20 mouse cellular contexts compared by ENCODE assay signal in the genomic region with DNA sequence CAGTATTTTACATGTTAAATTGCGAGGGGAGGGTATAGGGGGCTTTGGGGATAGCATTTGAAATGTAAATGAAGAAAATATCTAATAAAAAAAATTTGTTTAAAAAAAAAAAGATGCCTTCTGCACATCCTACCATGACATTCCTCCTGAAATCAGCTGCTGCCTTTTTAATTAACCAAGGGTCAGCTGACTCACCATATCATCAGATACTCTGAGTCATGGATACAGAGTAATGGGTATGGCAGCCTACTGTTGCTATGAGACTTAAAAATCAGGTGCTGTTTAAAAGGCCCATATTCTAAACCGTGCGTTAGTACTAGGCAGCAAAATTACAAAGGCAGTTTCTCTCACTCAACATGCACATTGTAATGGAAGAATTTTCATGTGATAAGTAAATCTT. TPM values are rescaled to one million over a fixed set of nuclear protein-coding genes. Genes with fewer than 3 reads are reported as not detected.
A peak's percentile ranks its signal among the peaks of the same experiment; 100 is the strongest.
DNase-seq lines count a peak whose midpoint lies in the region; TF ChIP-seq lines count a peak whose summit lies in the region.
"Had no signal": no experiment of that assay in that cellular context is flagged by ENCODE, and none has a peak within 500 bp of the region (broad histone marks: within the 10 kb centered on the region; RNA-seq: fewer than 3 reads in every experiment).

No protein-coding gene starts in this region.

- H3K4me3 ChIP-seq in C2C12 (ENCODE audit: insufficient read depth, poor library complexity, severe bottlenecking) (no peak overlapping the region), myocyte (no peak overlapping the region)
- H3K4me3 ChIP-seq: embryonic facial prominence, embryonic 10.5 days; embryonic facial prominence, embryonic 12.5 days; forebrain, embryonic 13.5 days; forebrain, embryonic 15.5 days had no signal

- DNase-seq in NIH3T3 (ENCODE audit: low read depth), result peak; percentile 18
- no peak for DNase-seq in ovary, postnatal 10 days (ENCODE audit: low spot score)
- DNase-seq in gastrocnemius, adult 18-20 months (ENCODE audit: low spot score), result no peak
- DNase-seq in embryo, embryonic 11 days, result no peak
- DNase-seq: adrenal gland, adult 8-10 months; adrenal gland, postnatal 14 days; adrenal gland, postnatal 36 days; B cell, adult 2 months; cerebellum, adult 11-12 months; cerebellum, adult 2 months; cerebellum, adult 9-10 months; cerebellum, postnatal 10 days; cerebellum, postnatal 36 days; forebrain, postnatal 0 days had no signal

- no peaks in the 10 kb centered on the region for H3K79me3 ChIP-seq in C2C12 (ENCODE audit: low read depth)

- H3K27me3 ChIP-seq in C2C12 (ENCODE audit: control insufficient read depth, insufficient read depth, insufficient read length) (no peaks in the 10 kb centered on the region), myocyte (ENCODE audit: control insufficient read depth, insufficient read depth, insufficient read length) (no peaks in the 10 kb centered on the region)
- H3K27me3 ChIP-seq: embryonic facial prominence, embryonic 12.5 days; forebrain, embryonic 13.5 days; forebrain, embryonic 15.5 days had no signal

- H3K79me2 ChIP-seq in C2C12 (ENCODE audit: control insufficient read depth, insufficient read depth) (no peaks in the 10 kb centered on the region), myocyte (ENCODE audit: control insufficient read depth, insufficient read depth) (no peaks in the 10 kb centered on the region)

- H3K4me2 ChIP-seq in myocyte (ENCODE audit: low read depth), result no peak overlapping the region
- H3K4me2 ChIP-seq: embryonic facial prominence, embryonic 12.5 days; forebrain, embryonic 13.5 days; forebrain, embryonic 15.5 days had no signal

- H3K36me3 ChIP-seq in C2C12 (ENCODE audit: control insufficient read depth, insufficient read depth), result no peaks in the 10 kb centered on the region
- H3K36me3 ChIP-seq in myocyte (ENCODE audit: control insufficient read depth, insufficient read depth), result no peaks in the 10 kb centered on the region
- H3K36me3 ChIP-seq: embryonic facial prominence, embryonic 10.5 days; embryonic facial prominence, embryonic 12.5 days; forebrain, embryonic 15.5 days had no signal

- H3ac ChIP-seq in C2C12 (ENCODE audit: control insufficient read depth, insufficient read length, low read depth), result no peak overlapping the region
- H3ac ChIP-seq in myocyte (ENCODE audit: control insufficient read depth, insufficient read length), result no peak overlapping the region

- no peak for TF ChIP-seq POLR2A in myocyte (IDR thresholded peaks at IDR 0.05; ENCODE audit: insufficient read length, low read depth)

- no peak for TF ChIP-seq CTCF in C2C12 (IDR thresholded peaks at IDR 0.05; ENCODE audit: control insufficient read depth, insufficient read depth, insufficient read length)

TF ChIP-seq in C2C12, 6 proteins besides CTCF, POLR2A, EP300 and RAD21:
- TF ChIP-seq USF1 (IDR thresholded peaks at IDR 0.05; ENCODE audit: low read depth) (peak; percentile 81), CEBPB (IDR thresholded peaks at IDR 0.05; ENCODE audit: low read depth) (no peak), MAX (IDR thresholded peaks at IDR 0.05) (no peak), MYOD1 (IDR thresholded peaks at IDR 0.05; ENCODE audit: control insufficient read depth, insufficient read length, low read depth) (peak; percentile 17), FOSL1 (IDR thresholded peaks at IDR 0.05; ENCODE audit: insufficient read depth, low read length, poor library complexity, severe bottlenecking) (peak; percentile 31)

TF ChIP-seq in myocyte, 11 proteins besides CTCF, POLR2A, EP300 and RAD21:
- no peak for TF ChIP-seq E2F4 (IDR thresholded peaks at IDR 0.05; ENCODE audit: insufficient read depth)
- TF ChIP-seq SRF (IDR thresholded peaks at IDR 0.05; ENCODE audit: control insufficient read depth, insufficient read length, low read depth), result no peak
- TF ChIP-seq USF1 (IDR thresholded peaks at IDR 0.05; ENCODE audit: low read depth), result peak; percentile 73

RNA-seq across cellular contexts. Expression of gene Mrpl39, which starts 58.2 kb away (rescaled TPM):
- polyA plus RNA-seq in C2C12 (2012; fragmentation: generic; extraction: Trizol) (44.7 TPM), myocyte (2012; fragmentation: generic; extraction: Trizol) (36.6 TPM)
- total RNA-seq in gastrocnemius, adult 18-20 months (2021), result 10 to 100 TPM; 13.8 to 15.1 TPM
